Mouse (Mus musculus) CH12.LX (cell line): ENCODE measurements around the gene Minpp1. TPM values are rescaled to one million over a fixed set of nuclear protein-coding genes. Genes with fewer than 3 reads are reported as not detected.

Experiments used
- DNase-seq: peaks from one replicate; pipeline ENCODE4 v3.0.0-alpha.2; 2013; ENCODE audit errors: extremely low read depth
- H3K27ac ChIP-seq: 2 replicates; pipeline ENCODE4 v1.5.1; 2012; ENCODE audit warnings: low read depth, mild to moderate bottlenecking, control low read depth, moderate library complexity; ENCODE audit not compliant: insufficient read depth
- H3K27me3 ChIP-seq: replicated peaks from 2 replicates; pipeline ENCODE3; 2012; ENCODE audit warnings: inconsistent platforms
- H3K36me3 ChIP-seq, 2 experiments: replicated peaks in 1 of 2; 2 replicates each; pipeline versions ENCODE3 to v1.6.1; 2012; ENCODE audit warnings: inconsistent platforms in 1 of 2, low read length in 1 of 2, mild to moderate bottlenecking in 1 of 2, mixed read lengths in 1 of 2, moderate library complexity in 1 of 2; ENCODE audit not compliant: control insufficient read depth in 1 of 2, insufficient read depth in 1 of 2
- H3K4me1 ChIP-seq, 2 experiments: 2 replicates each; pipeline ENCODE4 v1.6.1; 2012; ENCODE audit warnings: inconsistent platforms in 1 of 2, moderate library complexity in 1 of 2; ENCODE audit not compliant: insufficient read depth in 2 of 2, control insufficient read depth in 1 of 2
- H3K4me2 ChIP-seq: 2 replicates; pipeline ENCODE4 v1.6.1; 2012; ENCODE audit warnings: low read depth, mild to moderate bottlenecking, control low read depth; ENCODE audit not compliant: poor library complexity, insufficient read depth, severe bottlenecking
- H3K4me3 ChIP-seq, 3 experiments: fragments of 150-350 bp in 1 of 3; sonication (generic) in 1 of 3; replicated peaks in 1 of 3; 2 replicates each; pipeline versions ENCODE3 to v1.5.1; 2011 to 2012; ENCODE audit warnings: low read depth in 2 of 3, low read length in 2 of 3, mild to moderate bottlenecking in 2 of 3, moderate library complexity in 2 of 3, control low read depth in 1 of 3, improper control_type of control experiment in 1 of 3, inconsistent platforms in 1 of 3, mixed read lengths in 1 of 3; ENCODE audit not compliant: poor library complexity in 1 of 3
- H3K79me2 ChIP-seq: replicated peaks from 2 replicates; pipeline ENCODE4 v1.6.1; 2012; ENCODE audit warnings: mild to moderate bottlenecking, moderate library complexity; ENCODE audit not compliant: control insufficient read depth, poor library complexity, insufficient read depth, severe bottlenecking; ENCODE audit errors: extremely low read depth
- H3K9ac ChIP-seq: 2 replicates; pipeline ENCODE4 v1.6.1; 2012; ENCODE audit warnings: low read depth, mild to moderate bottlenecking, control low read depth, moderate library complexity; ENCODE audit not compliant: insufficient read depth
- H3K9me3 ChIP-seq: replicated peaks from 2 replicates; pipeline ENCODE3; 2012; ENCODE audit warnings: low read length, inconsistent platforms, mixed read lengths
- CHD2 ChIP-seq: IDR thresholded peaks from 2 replicates; pipeline ENCODE4 v1.6.1; 2011; ENCODE audit warnings: low read length, improper control_type of control experiment
- CTCF ChIP-seq, 2 experiments: IDR thresholded peaks in 1 of 2; conservative IDR thresholded peaks in 1 of 2; 2 replicates each; pipeline ENCODE4 v1.5.1; 2011 to 2012; ENCODE audit warnings: low read depth in 2 of 2, low read length in 2 of 2, improper control_type of control experiment in 1 of 2, inconsistent platforms in 1 of 2, mild to moderate bottlenecking in 1 of 2, moderate library complexity in 1 of 2
- ETS1 ChIP-seq: conservative IDR thresholded peaks from 2 replicates; pipeline ENCODE4 v1.6.1; 2012; ENCODE audit warnings: low read depth, mild to moderate bottlenecking, inconsistent platforms, low read length, improper control_type of control experiment, moderate library complexity
- GABPA ChIP-seq: IDR thresholded peaks from 2 replicates; pipeline ENCODE4 v1.6.1; 2012; ENCODE audit warnings: low read depth, low read length, improper control_type of control experiment, inconsistent platforms; ENCODE audit not compliant: insufficient replicate concordance
- HCFC1 ChIP-seq: IDR thresholded peaks from 2 replicates; pipeline ENCODE4 v1.6.1; 2012; ENCODE audit warnings: low read depth, mild to moderate bottlenecking, inconsistent platforms, low read length, improper control_type of control experiment
- JUN ChIP-seq: IDR thresholded peaks from 2 replicates; pipeline ENCODE4 v1.6.1; 2011; ENCODE audit warnings: low read depth, mild to moderate bottlenecking, low read length, improper control_type of control experiment, moderate library complexity; ENCODE audit not compliant: insufficient read depth
- KAT2A ChIP-seq: IDR thresholded peaks from 2 replicates; pipeline ENCODE4 v1.6.1; 2012; ENCODE audit warnings: low read length, improper control_type of control experiment, inconsistent platforms; ENCODE audit not compliant: insufficient replicate concordance
- MAZ ChIP-seq: IDR thresholded peaks from 2 replicates; pipeline ENCODE4 v1.6.1; 2012; ENCODE audit warnings: low read depth, mild to moderate bottlenecking, inconsistent platforms, low read length, improper control_type of control experiment, moderate library complexity
- MEF2A ChIP-seq: IDR thresholded peaks from 2 replicates; pipeline ENCODE4 v1.6.1; 2014; ENCODE audit warnings: low read depth, mild to moderate bottlenecking, inconsistent platforms, low read length, improper control_type of control experiment, borderline replicate concordance
- MXI1 ChIP-seq: IDR thresholded peaks from 2 replicates; pipeline ENCODE4 v1.6.1; 2011; ENCODE audit warnings: mild to moderate bottlenecking, low read depth, low read length, improper control_type of control experiment
- NELFE ChIP-seq: IDR thresholded peaks from 2 replicates; pipeline ENCODE4 v1.6.1; 2011; ENCODE audit warnings: low read depth, low read length, improper control_type of control experiment
- NRF1 ChIP-seq: IDR thresholded peaks from 2 replicates; pipeline ENCODE4 v1.6.1; 2014; ENCODE audit warnings: low read depth, mild to moderate bottlenecking, inconsistent platforms, low read length, improper control_type of control experiment, moderate library complexity
- PAX5 ChIP-seq: IDR thresholded peaks from 2 replicates; pipeline ENCODE4 v1.6.1; 2012; ENCODE audit warnings: low read length, inconsistent platforms, mixed read lengths
- SMC3 ChIP-seq: IDR thresholded peaks from 2 replicates; pipeline ENCODE4 v1.6.1; 2011; ENCODE audit warnings: low read depth, low read length, improper control_type of control experiment
- TBP ChIP-seq: conservative IDR thresholded peaks from 2 replicates; pipeline ENCODE4 v1.6.1; 2011; ENCODE audit warnings: low read depth, low read length, improper control_type of control experiment
- UBTF ChIP-seq: IDR thresholded peaks from 2 replicates; pipeline ENCODE4 v1.6.1; 2012; ENCODE audit warnings: low read depth, mild to moderate bottlenecking, inconsistent platforms, low read length, improper control_type of control experiment, moderate library complexity
- ZKSCAN1 ChIP-seq: IDR thresholded peaks from 2 replicates; pipeline ENCODE4 v1.6.1; 2012; ENCODE audit warnings: low read depth, inconsistent platforms, low read length, improper control_type of control experiment, borderline replicate concordance
- ZMIZ1 ChIP-seq: IDR thresholded peaks from 2 replicates; pipeline ENCODE4 v1.6.1; 2012; ENCODE audit warnings: low read depth, mild to moderate bottlenecking, inconsistent platforms, low read length, improper control_type of control experiment
- ZNF384 ChIP-seq: IDR thresholded peaks from 2 replicates; pipeline ENCODE4 v1.6.1; 2012; ENCODE audit warnings: low read depth, low read length, improper control_type of control experiment, inconsistent platforms
- dilution Hi-C: fragments of 300-500 bp; cut with MboI; formaldehyde crosslinking; loops from 2 replicates; pipeline ENCODE4 v1.14.3; 2020; ENCODE audit warnings: low sequenced_read_pairs; ENCODE audit not compliant: extremely low pct_unique_long_range_greater_than_20kb, extremely low pct_ligation_motif_present
- in situ Hi-C: fragments of 300-500 bp; cut with MboI; formaldehyde crosslinking; loops from 3 replicates; pipeline ENCODE4 v1.14.3; 2019; ENCODE audit warnings: low sequenced_read_pairs, low pct_ligation_motif_present, low pct_unique_long_range_greater_than_20kb, mixed read lengths
- polyA plus RNA-seq: library from polyadenylated mRNA; unstranded; fragments of >175 nt; gene quantifications from 2 replicates; pipeline ENCODE4 v1.2.1, GENCODE M21; 2012; ENCODE audit warnings: low read depth; ENCODE audit not compliant: insufficient read length
- total RNA-seq, 2 experiments: library from RNA; depleted of rRNA; stranded (reverse); fragments of 300-350 nt in 1 of 2; fragments of >200 nt in 1 of 2; gene quantifications; 2 replicates each; pipeline ENCODE4 v1.2.3; 2012 to 2014

The Minpp1 gene
- total and polyA plus RNA-seq, 3 experiments: 50.5 to 73.2 (median 50.7) TPM

DNA sequence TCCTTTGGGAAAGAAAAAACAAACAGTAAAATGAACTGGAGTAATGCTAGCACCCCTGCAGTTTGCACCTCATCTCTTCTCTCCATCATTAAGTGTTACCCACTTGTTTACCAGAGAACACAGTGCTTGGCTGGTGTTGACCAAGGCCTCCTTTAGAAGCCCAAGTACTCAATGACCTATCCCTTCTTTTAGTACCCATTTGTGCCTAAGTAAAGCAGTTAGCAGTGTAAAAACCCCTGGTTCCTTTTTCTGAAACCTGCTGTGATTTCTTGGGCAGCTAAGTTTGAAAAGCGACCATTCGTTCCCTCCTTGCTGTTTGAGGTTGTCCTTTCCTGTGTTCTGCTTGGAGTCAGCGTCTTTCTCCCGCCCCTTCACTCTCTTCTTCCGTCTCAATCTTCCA is 7.4 kb downstream of the Minpp1 start:
- no peak overlapping the region for H3K4me3 ChIP-seq
- H3K4me2 ChIP-seq: no peak overlapping the region
- H3K27ac ChIP-seq: no peak overlapping the region
- DNase-seq: no peak
- peaks cover 24 to 60% of the 10 kb centered on the region in 2 experiments for H3K36me3 ChIP-seq
- H3K79me2 ChIP-seq: peaks cover 35% of the 10 kb centered on the region
- dilution Hi-C loops (no loop called here), in situ Hi-C loops (no loop called here)
- H3K4me1 ChIP-seq: peaks cover 0 to 57% of the 10 kb centered on the region in 2 experiments; a peak in 2 of 4 replicates
- TF ChIP-seq MXI1 (no peak), CTCF (conservative IDR thresholded peaks at IDR 0.05 in 1 of 2, IDR thresholded peaks at IDR 0.05 in 1 of 2; ENCODE audit: low read depth in 2 of 2, low read length in 2 of 2) (no peak), HCFC1 (no peak), CHD2 (no peak), UBTF (no peak), TBP (no peak), SMC3 (no peak), ZKSCAN1 (no peak), NRF1 (no peak), GABPA (no peak), MEF2A (no peak), PAX5 (no peak), MAZ (no peak)
- H3K9me3 ChIP-seq: no peaks in the 10 kb centered on the region
- H3K27me3 ChIP-seq: no peaks in the 10 kb centered on the region
- H3K9ac ChIP-seq: no peak overlapping the region

DNA sequence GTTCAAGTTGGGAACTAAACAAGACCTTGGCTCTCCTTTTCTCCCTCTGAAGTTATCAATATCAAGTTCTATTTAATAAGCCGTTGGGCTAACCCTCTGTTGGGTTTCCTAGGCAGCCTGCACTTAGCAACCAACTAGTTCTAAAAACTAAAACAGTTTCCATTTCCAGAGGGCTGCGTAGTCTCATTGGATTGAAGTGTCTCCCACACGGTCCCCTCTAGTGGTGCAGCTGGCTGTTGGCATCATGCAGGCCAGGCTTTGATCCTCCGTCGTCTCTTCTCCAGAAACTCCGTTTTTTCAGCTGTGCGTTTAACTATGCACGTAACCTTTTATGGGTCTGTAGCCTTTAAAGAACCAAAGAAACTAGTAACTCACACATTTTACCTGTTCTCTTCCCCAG is 7.9 kb downstream of the Minpp1 start:
- in situ Hi-C loops: no loop called here
- H3K36me3 ChIP-seq: peaks cover 27 to 64% of the 10 kb centered on the region in 2 experiments
- no peak overlapping the region for H3K4me3 ChIP-seq
- H3K4me2 ChIP-seq: no peak overlapping the region
- DNase-seq: no peak
- H3K79me2 ChIP-seq: peaks cover 30% of the 10 kb centered on the region
- H3K9ac ChIP-seq: no peak overlapping the region
- H3K4me1 ChIP-seq: peaks cover 0 to 55% of the 10 kb centered on the region in 2 experiments; a peak in 2 of 4 replicates
- H3K27me3 ChIP-seq: no peaks in the 10 kb centered on the region
- H3K9me3 ChIP-seq: no peaks in the 10 kb centered on the region
- dilution Hi-C loops: no loop called here
- no peak overlapping the region for H3K27ac ChIP-seq
- TF ChIP-seq TBP (no peak), MAZ (no peak), MXI1 (no peak), NELFE (no peak), MEF2A (no peak), KAT2A (no peak), ZMIZ1 (no peak), PAX5 (no peak), GABPA (no peak), ZNF384 (no peak), SMC3 (no peak), JUN (no peak), ETS1 (no peak)
